Mouse (Mus musculus) thymus, adult 2 months (tissue): Measurements from ENCODE around the gene Chmp1a.
"Not testable (repeated sequence)": the region's sequence is repeated elsewhere in the genome, so short reads cannot be mapped to it uniquely, and the experiment has no call there.

Experiments
- CTCF ChIP-seq: fragments of 200-500 bp; IDR thresholded peaks from 2 replicates; pipeline ENCODE4 v1.5.1; 2012; ENCODE audit warnings: mild to moderate bottlenecking, control low read depth, low read length, moderate library complexity, borderline replicate concordance; ENCODE audit not compliant: control insufficient read depth, poor library complexity, insufficient read depth; ENCODE audit errors: extremely low read depth
- POLR2A ChIP-seq: fragments of 200-500 bp; IDR thresholded peaks from 2 replicates; pipeline ENCODE4 v1.6.1; 2012; ENCODE audit warnings: mild to moderate bottlenecking, low read length, control low read depth, moderate library complexity; ENCODE audit not compliant: control insufficient read depth, poor library complexity, insufficient read depth; ENCODE audit errors: extremely low read depth

DNA sequence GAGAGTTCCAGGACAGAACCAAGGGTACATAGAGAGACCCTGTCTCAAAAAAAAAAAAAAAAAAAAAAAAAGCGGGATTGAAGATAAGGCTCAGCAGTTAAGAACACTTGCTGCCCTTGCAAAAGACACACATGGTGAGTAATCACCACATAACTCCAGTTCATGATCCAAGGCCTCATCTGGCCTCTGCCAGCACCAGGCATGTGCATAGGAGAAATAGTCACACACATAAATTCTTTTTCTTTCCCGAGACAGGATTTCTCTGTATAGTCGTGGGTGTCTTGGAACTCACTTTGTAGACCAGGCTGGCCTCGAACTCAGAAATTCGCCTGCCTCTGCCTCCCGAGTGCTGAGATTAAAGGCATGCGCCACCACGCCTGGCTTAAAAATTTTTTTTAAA, 45.0 kb upstream of the Chmp1a start:
- TF ChIP-seq POLR2A, CTCF: not testable (repeated sequence)
